Mouse (Mus musculus): ENCODE data around the gene Tmem198. TPM values are rescaled to one million over a fixed set of nuclear protein-coding genes. Genes with fewer than 3 reads are reported as not detected.

Tmem198 gene
- total and polyA plus RNA-seq, 2 experiments from 2014 or later = 36.4 to 69.3 TPM

DNA sequence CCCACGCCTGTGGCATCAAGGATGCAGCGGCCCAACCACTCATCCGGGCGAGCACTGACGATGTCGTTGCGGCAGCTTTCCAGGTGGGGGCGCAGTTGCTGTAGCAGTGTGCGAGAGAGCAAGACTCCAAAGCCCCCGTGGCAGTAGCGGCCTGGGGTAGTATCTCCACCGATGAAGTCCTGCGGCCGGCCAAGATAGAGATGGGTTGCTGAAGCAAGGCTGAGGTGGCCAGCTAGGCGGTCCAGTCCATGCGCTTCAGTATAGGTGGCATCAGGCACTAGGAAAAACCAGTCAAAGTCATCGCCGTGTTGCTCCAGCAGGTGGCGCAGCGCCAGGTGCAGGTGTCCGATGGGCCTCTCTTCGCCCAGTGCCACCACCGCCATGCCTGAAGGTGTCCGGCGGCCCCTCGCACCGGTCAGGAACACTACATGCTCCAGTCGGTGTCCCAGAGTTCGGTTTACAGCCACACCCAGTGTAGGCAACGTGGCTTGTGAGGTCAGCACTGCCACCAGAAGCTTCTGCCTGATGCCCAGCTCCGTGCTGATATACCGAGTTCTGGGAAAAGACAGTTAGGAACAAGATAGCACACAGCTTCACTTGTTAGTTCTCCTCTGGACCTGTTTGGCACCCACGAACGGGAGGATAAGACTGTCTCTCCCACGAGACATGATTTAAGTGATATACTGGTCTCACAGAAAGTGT lies 1.9 kb upstream of the Tmem198 start:
- ATAC-seq = 0 out of 2 replicates have a peak, but pooled peaks have one; percentile 3
- H3K4me1 ChIP-seq (ENCODE audit: insufficient read depth, low read length) = peaks cover 9% of the 10 kb centered on the region; the same call in 1 of the 2 replicates
- H3K36me3 ChIP-seq (ENCODE audit: insufficient read depth, low read length) = peaks cover 33% of the 10 kb centered on the region
- H3K9ac ChIP-seq (replicated peaks; ENCODE audit: low read length) = no peak overlapping the region
- 8% methylated on average over 35 of the region's 35 CpGs for WGBS
- H3K27me3 ChIP-seq (ENCODE audit: insufficient read depth, low read length) = no peaks in the 10 kb centered on the region
- DNase-seq (ENCODE audit: low spot score) = peak; percentile 87
- peak overlapping the region; percentile 78 for H3K4me2 ChIP-seq (ENCODE audit: low read depth, low read length)
- H3K4me3 ChIP-seq (ENCODE audit: low read length) = peak overlapping the region; percentile 61
- no peak overlapping the region for H3K27ac ChIP-seq
- peak; percentile 89 for TF ChIP-seq CTCF (IDR thresholded peaks at IDR 0.05; ENCODE audit: low read depth)
- no peaks in the 10 kb centered on the region for H3K9me3 ChIP-seq (ENCODE audit: low read length)

DNA sequence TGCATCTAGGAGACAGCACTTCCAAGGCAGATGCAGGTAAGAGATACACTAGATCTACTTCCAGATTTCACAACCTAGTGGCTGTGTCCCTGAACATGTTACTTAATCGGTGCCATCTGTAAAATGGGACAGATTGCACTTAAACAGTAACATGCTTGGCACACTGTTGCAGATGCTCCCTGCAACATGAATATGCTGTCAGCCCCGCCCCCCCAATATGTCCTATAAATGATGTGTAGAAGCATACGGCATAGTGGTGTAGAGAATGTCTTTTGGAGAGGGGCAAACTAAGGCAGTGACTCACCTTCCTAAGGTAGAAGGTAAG lies 1.4 kb upstream of the Tmem198 start:
- 52% methylated on average over 3 of the region's 3 CpGs for WGBS

DNA sequence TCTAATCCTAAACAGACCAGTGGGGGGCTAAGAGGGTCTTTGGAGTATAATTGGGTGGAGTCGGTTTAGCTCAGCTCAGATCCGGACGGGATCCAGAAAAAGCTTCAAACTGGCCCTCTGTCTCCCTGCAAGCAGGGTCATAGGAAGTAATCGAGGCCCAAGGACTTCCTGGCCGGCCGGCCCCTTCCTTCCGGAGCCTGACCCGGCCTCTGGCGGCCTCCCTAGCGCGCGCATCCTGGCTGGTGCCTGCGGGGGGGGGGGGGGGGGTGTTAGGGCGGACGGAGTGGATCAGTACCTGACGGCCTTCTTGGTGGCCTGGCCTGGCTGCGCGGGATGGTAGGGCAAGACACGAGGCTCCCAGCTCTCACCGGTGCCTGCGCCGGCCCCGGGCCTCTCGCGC lies 835 bp upstream of the Tmem198 start:
- under 1% methylated on average over 19 of the region's 25 CpGs for WGBS
- H3K9ac ChIP-seq (replicated peaks; ENCODE audit: low read length) = peak overlapping the region; percentile 80
- ATAC-seq = no peak
- peak overlapping the region; percentile 78 for H3K4me2 ChIP-seq (ENCODE audit: low read depth, low read length)
- DNase-seq (ENCODE audit: low spot score) = peak; percentile 25
- H3K27ac ChIP-seq = peak overlapping the region; percentile 79
- H3K9me3 ChIP-seq (ENCODE audit: low read length) = no peaks in the 10 kb centered on the region
- peaks cover 9% of the 10 kb centered on the region; the same call in 1 of the 2 replicates for H3K4me1 ChIP-seq (ENCODE audit: insufficient read depth, low read length)
- H3K36me3 ChIP-seq (ENCODE audit: insufficient read depth, low read length) = peaks cover 40% of the 10 kb centered on the region
- no peak for TF ChIP-seq CTCF (IDR thresholded peaks at IDR 0.05; ENCODE audit: low read depth)
- H3K27me3 ChIP-seq (ENCODE audit: insufficient read depth, low read length) = no peaks in the 10 kb centered on the region
- peak overlapping the region; percentile 61 for H3K4me3 ChIP-seq (ENCODE audit: low read length)

More for the DNA sequence above, 1.4 kb upstream of the Tmem198 start:
- Histone ChIP-seq H3K36me3 (ENCODE audit: insufficient read depth, low read length) (peaks cover 35% of the 10 kb centered on the region), H3K4me3 (ENCODE audit: low read length) (peak overlapping the region; percentile 61), H3K27me3 (ENCODE audit: insufficient read depth, low read length) (no peaks in the 10 kb centered on the region), H3K27ac (no peak overlapping the region), H3K9ac (replicated peaks; ENCODE audit: low read length) (peak overlapping the region; percentile 80; the same call in 1 of the 2 replicates), H3K4me1 (ENCODE audit: insufficient read depth, low read length) (peaks cover 9% of the 10 kb centered on the region; the same call in 1 of the 2 replicates), H3K4me2 (ENCODE audit: low read depth, low read length) (peak overlapping the region; percentile 78), H3K9me3 (ENCODE audit: low read length) (no peaks in the 10 kb centered on the region)
- ATAC-seq = no peak
- DNase-seq (ENCODE audit: low spot score) = no peak
- no peak for TF ChIP-seq CTCF (IDR thresholded peaks at IDR 0.05; ENCODE audit: low read depth)

DNA sequence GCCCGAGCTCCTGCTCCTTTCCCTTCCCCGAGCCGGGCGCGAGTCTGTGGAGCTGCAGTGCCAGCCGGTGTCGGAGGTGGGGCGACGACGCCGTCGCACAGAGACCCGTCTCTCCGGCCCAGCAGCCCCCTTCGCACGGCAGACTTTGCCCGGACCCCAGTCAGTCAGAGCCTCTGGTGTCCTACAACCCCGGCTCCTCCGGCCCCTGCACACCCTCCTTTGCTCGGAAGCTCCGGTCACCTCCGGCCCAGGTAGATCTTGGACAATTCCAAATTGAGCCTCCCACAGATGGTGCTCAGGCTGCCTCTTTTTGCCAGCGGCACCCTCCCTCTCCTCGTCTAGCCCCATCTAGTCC lies 280 bp downstream of the Tmem198 start:
- Histone ChIP-seq H3K9me3 (ENCODE audit: low read length) (no peaks in the 10 kb centered on the region), H3K9ac (replicated peaks; ENCODE audit: low read length) (peak overlapping the region; percentile 80), H3K4me2 (ENCODE audit: low read depth, low read length) (peak overlapping the region; percentile 78), H3K27ac (peak overlapping the region; percentile 79), H3K4me1 (ENCODE audit: insufficient read depth, low read length) (peaks cover 9% of the 10 kb centered on the region; the same call in 1 of the 2 replicates), H3K4me3 (ENCODE audit: low read length) (peak overlapping the region; percentile 61), H3K36me3 (ENCODE audit: insufficient read depth, low read length) (peaks cover 37% of the 10 kb centered on the region), H3K27me3 (ENCODE audit: insufficient read depth, low read length) (no peaks in the 10 kb centered on the region)
- WGBS = under 1% methylated on average over 19 of the region's 24 CpGs
- no peak for ATAC-seq
- peak; percentile 32 for DNase-seq (ENCODE audit: low spot score)
- no peak; the same call in 1 of the 2 replicates for TF ChIP-seq CTCF (IDR thresholded peaks at IDR 0.05; ENCODE audit: low read depth)

DNA sequence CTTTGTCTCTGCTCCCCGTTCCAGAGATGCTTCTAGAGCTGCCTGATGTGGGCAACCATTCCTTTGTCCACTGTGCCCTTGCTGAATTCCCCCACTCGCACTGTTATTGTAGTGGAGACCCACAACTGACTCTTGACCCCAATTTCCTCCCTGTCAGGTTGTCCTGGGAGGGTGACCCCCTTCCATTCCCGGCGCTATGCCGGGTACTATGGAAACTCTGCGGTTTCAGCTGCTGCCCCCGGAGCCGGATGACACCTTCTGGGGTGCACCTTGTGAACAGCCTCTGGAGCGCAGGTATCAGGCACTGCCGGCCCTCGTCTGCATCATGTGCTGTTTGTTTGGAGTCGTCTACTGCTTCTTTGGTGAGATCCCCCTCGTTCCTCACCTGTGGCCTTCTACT lies 704 bp downstream of the Tmem198 start:
- Histone ChIP-seq H3K36me3 (ENCODE audit: insufficient read depth, low read length) (peaks cover 37% of the 10 kb centered on the region), H3K9ac (replicated peaks; ENCODE audit: low read length) (peak overlapping the region; percentile 80), H3K4me2 (ENCODE audit: low read depth, low read length) (peak overlapping the region; percentile 78), H3K27me3 (ENCODE audit: insufficient read depth, low read length) (no peaks in the 10 kb centered on the region), H3K27ac (peak overlapping the region; percentile 79), H3K4me1 (ENCODE audit: insufficient read depth, low read length) (peaks cover 9% of the 10 kb centered on the region; the same call in 1 of the 2 replicates), H3K4me3 (ENCODE audit: low read length) (peak overlapping the region; percentile 61), H3K9me3 (ENCODE audit: low read length) (no peaks in the 10 kb centered on the region)
- DNase-seq (ENCODE audit: low spot score) (no peak), ATAC-seq (no peak)
- no peak for TF ChIP-seq CTCF (IDR thresholded peaks at IDR 0.05; ENCODE audit: low read depth)
- WGBS = 10% methylated on average over 13 of the region's 13 CpGs

DNA sequence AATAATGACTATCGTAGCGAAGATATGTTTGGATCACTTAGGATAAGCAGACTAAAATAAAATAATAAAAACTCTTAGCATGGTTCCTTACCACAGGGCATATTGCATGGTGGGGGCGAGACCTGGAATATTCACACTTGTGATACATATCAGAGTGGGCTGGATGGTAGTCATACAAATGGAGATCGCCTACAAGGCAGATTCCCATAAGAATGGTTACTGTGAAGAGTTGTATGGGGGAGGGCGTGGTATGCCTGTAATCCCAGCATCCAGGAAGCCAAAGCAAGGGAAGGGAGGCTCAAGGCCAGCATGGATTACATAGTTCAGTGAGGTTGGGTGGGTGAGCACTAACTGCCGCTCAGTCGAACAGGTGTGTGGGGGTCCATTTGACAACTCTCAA lies 1.4 kb downstream of the Tmem198 start:
- Histone ChIP-seq H3K4me3 (ENCODE audit: low read length) (peak overlapping the region; percentile 61), H3K9ac (replicated peaks; ENCODE audit: low read length) (peak overlapping the region; percentile 80; the same call in 1 of the 2 replicates), H3K36me3 (ENCODE audit: insufficient read depth, low read length) (peaks cover 34% of the 10 kb centered on the region), H3K4me1 (ENCODE audit: insufficient read depth, low read length) (peaks cover 9% of the 10 kb centered on the region; the same call in 1 of the 2 replicates), H3K9me3 (ENCODE audit: low read length) (no peaks in the 10 kb centered on the region), H3K4me2 (ENCODE audit: low read depth, low read length) (peak overlapping the region; percentile 78), H3K27me3 (ENCODE audit: insufficient read depth, low read length) (no peaks in the 10 kb centered on the region), H3K27ac (no peak overlapping the region)
- DNase-seq (ENCODE audit: low spot score) = no peak
- ATAC-seq = no peak
- 85% methylated on average over 7 of the region's 7 CpGs for WGBS
- no peak for TF ChIP-seq CTCF (IDR thresholded peaks at IDR 0.05; ENCODE audit: low read depth)

DNA sequence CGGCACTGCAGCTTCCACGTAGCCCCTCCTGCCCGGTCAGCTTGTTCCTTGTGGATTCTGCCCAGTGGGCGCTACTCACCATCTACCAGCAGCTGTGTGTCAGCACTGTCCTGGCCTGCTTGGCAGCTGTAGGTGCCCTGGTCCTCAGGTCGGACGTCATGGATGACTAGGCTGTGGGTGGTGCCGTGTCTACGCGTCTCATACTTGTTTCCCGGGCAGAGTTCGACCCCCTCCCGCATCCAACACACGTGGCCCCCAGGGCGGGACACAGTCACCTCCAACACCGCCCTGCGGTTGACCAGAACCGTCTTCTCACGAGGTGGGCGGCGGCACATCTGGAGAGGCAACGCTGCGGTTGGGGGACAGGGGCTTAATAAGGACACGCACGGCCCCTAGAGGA lies 7.2 kb downstream of the Tmem198 start:
- H3K27me3 ChIP-seq (ENCODE audit: insufficient read depth, low read length) = no peaks in the 10 kb centered on the region
- DNase-seq (ENCODE audit: low spot score) = peak; percentile 31
- TF ChIP-seq CTCF (IDR thresholded peaks at IDR 0.05; ENCODE audit: low read depth) = peak; percentile 28; the same call in 1 of the 2 replicates
- H3K9me3 ChIP-seq (ENCODE audit: low read length) = no peaks in the 10 kb centered on the region
- peak overlapping the region; percentile 48; the same call in 1 of the 2 replicates for H3K9ac ChIP-seq (replicated peaks; ENCODE audit: low read length)
- ATAC-seq = peak; percentile 10; the same call in 1 of the 2 replicates
- H3K27ac ChIP-seq = no peak overlapping the region
- peaks cover 24% of the 10 kb centered on the region for H3K36me3 ChIP-seq (ENCODE audit: insufficient read depth, low read length)
- peak overlapping the region; percentile 47 for H3K4me3 ChIP-seq (ENCODE audit: low read length)
- peak overlapping the region; percentile 83 for H3K4me2 ChIP-seq (ENCODE audit: low read depth, low read length)
- peaks cover 3% of the 10 kb centered on the region; the same call in 1 of the 2 replicates for H3K4me1 ChIP-seq (ENCODE audit: insufficient read depth, low read length)
- WGBS = 9% methylated on average over 24 of the region's 24 CpGs
